Mouse (Mus musculus): ENCODE results near the gene Akap11. TPM values are rescaled to one million over a fixed set of nuclear protein-coding genes. Genes with fewer than 3 reads are reported as not detected.

Gene Akap11
- polyA plus RNA-seq, 1 experiment from 2014 or later, result 19.0 TPM

- WGBS, result 87% methylated on average over 3 of the region's 3 CpGs
- Histone ChIP-seq H3K27ac (ENCODE audit: low read length) (no peak overlapping the region), H3K9ac (replicated peaks; ENCODE audit: low read depth, low read length) (no peak overlapping the region), H3K4me3 (ENCODE audit: low read depth, low read length) (no peak overlapping the region), H3K27me3 (ENCODE audit: control insufficient read depth, insufficient read depth, low read length) (no peaks in the 10 kb centered on the region), H3K36me3 (ENCODE audit: control insufficient read depth, insufficient read depth, low read length) (peaks cover 6% of the 10 kb centered on the region), H3K4me1 (ENCODE audit: control insufficient read depth, insufficient read depth, low read length) (peaks cover 14% of the 10 kb centered on the region), H3K4me2 (replicated peaks; ENCODE audit: low read depth, low read length) (no peak overlapping the region), H3K9me3 (ENCODE audit: control insufficient read depth, low read depth, low read length) (no peaks in the 10 kb centered on the region)
- peak; percentile 46; the same call in 1 of the 2 replicates for ATAC-seq (ENCODE audit: insufficient number of reproducible peaks, insufficient read depth, low FRiP score, low read depth)
Measured at GRCm38 (mm10) chr14:78525611-78526457, 10.8 kb downstream of the Akap11 start.

DNA sequence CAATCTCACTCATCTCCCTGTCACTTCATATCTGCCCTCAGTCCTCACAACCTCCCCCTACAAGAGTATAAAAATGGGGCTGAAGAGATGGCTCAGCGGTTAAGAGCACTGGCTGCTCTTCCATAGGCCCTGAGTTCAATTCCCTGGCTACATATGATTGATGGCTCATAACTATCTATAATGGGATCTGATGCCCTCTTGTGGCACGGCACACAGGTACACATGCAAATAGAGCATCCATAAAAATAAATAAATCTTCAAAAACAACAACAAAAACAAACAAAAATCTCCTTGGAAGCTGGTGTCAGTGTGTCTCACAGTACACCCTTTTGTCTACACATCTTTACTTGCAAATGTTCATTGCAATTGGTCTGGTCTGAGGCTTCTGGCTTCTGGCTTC, 11.5 kb downstream of the Akap11 start:
- no peaks in the 10 kb centered on the region for H3K27me3 ChIP-seq (ENCODE audit: control insufficient read depth, insufficient read depth, low read length)
- no peak overlapping the region for H3K27ac ChIP-seq (ENCODE audit: low read length)
- no peak overlapping the region for H3K4me3 ChIP-seq (ENCODE audit: low read depth, low read length)
- 87% methylated on average over 2 of the region's 2 CpGs for WGBS
- H3K9me3 ChIP-seq (ENCODE audit: control insufficient read depth, low read depth, low read length), result no peaks in the 10 kb centered on the region
- H3K4me1 ChIP-seq (ENCODE audit: control insufficient read depth, insufficient read depth, low read length), result peaks cover 14% of the 10 kb centered on the region
- no peak overlapping the region for H3K4me2 ChIP-seq (replicated peaks; ENCODE audit: low read depth, low read length)
- no peak overlapping the region for H3K9ac ChIP-seq (replicated peaks; ENCODE audit: low read depth, low read length)
- peaks cover 8% of the 10 kb centered on the region for H3K36me3 ChIP-seq (ENCODE audit: control insufficient read depth, insufficient read depth, low read length)
- no peak for ATAC-seq (ENCODE audit: insufficient number of reproducible peaks, insufficient read depth, low FRiP score, low read depth)

- 83% methylated on average over 9 of the region's 9 CpGs for WGBS
- no peak overlapping the region for H3K9ac ChIP-seq (replicated peaks; ENCODE audit: low read depth, low read length)
- H3K4me1 ChIP-seq (ENCODE audit: control insufficient read depth, insufficient read depth, low read length), result no peaks in the 10 kb centered on the region
- no peak overlapping the region for H3K27ac ChIP-seq (ENCODE audit: low read length)
- no peak overlapping the region for H3K4me2 ChIP-seq (replicated peaks; ENCODE audit: low read depth, low read length)
- no peaks in the 10 kb centered on the region for H3K27me3 ChIP-seq (ENCODE audit: control insufficient read depth, insufficient read depth, low read length)
- H3K4me3 ChIP-seq (ENCODE audit: low read depth, low read length), result no peak overlapping the region
- no peaks in the 10 kb centered on the region for H3K9me3 ChIP-seq (ENCODE audit: control insufficient read depth, low read depth, low read length)
- H3K36me3 ChIP-seq (ENCODE audit: control insufficient read depth, insufficient read depth, low read length), result peaks cover 44% of the 10 kb centered on the region
- no peak for ATAC-seq (ENCODE audit: insufficient number of reproducible peaks, insufficient read depth, low FRiP score, low read depth)
Measured at GRCm38 (mm10) chr14:78510713-78511112, 25.9 kb downstream of the Akap11 start.

- Histone ChIP-seq H3K4me3 (ENCODE audit: low read depth, low read length) (no peak overlapping the region), H3K9ac (replicated peaks; ENCODE audit: low read depth, low read length) (no peak overlapping the region), H3K27me3 (ENCODE audit: control insufficient read depth, insufficient read depth, low read length) (no peaks in the 10 kb centered on the region), H3K4me2 (replicated peaks; ENCODE audit: low read depth, low read length) (no peak overlapping the region), H3K4me1 (ENCODE audit: control insufficient read depth, insufficient read depth, low read length) (no peaks in the 10 kb centered on the region), H3K36me3 (ENCODE audit: control insufficient read depth, insufficient read depth, low read length) (peaks cover 44% of the 10 kb centered on the region), H3K9me3 (ENCODE audit: control insufficient read depth, low read depth, low read length) (no peaks in the 10 kb centered on the region), H3K27ac (ENCODE audit: low read length) (no peak overlapping the region)
- no peak for ATAC-seq (ENCODE audit: insufficient number of reproducible peaks, insufficient read depth, low FRiP score, low read depth)
- 92% methylated on average over 6 of the region's 6 CpGs for WGBS
Measured at GRCm38 (mm10) chr14:78509791-78510190, 26.8 kb downstream of the Akap11 start.

DNA sequence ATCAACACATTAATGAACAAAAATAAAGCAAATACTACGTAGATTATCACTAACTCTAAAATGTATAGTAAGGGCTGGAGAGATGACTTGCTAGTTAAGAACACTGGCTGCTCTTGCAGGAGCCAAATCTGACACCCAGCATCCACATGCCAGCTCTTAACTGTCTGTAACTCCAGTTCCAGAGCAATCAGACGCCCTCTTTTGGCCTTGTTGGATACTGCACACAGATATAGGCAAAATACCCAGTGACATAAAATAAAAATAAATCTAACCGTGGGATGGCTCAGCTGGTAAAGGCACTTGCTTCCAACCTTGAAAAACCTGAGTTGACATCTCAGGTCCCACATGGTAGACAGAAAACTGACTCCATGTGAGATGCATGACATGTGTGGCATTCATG, 36.0 kb downstream of the Akap11 start:
- ATAC-seq (ENCODE audit: insufficient number of reproducible peaks, insufficient read depth, low FRiP score, low read depth), result no peak
- no peaks in the 10 kb centered on the region for H3K9me3 ChIP-seq (ENCODE audit: control insufficient read depth, low read depth, low read length)
- H3K36me3 ChIP-seq (ENCODE audit: control insufficient read depth, insufficient read depth, low read length), result peaks cover 14% of the 10 kb centered on the region
- H3K4me1 ChIP-seq (ENCODE audit: control insufficient read depth, insufficient read depth, low read length), result no peaks in the 10 kb centered on the region
- H3K4me3 ChIP-seq (ENCODE audit: low read depth, low read length), result no peak overlapping the region
- H3K27ac ChIP-seq (ENCODE audit: low read length), result no peak overlapping the region
- no peaks in the 10 kb centered on the region for H3K27me3 ChIP-seq (ENCODE audit: control insufficient read depth, insufficient read depth, low read length)
- no peak overlapping the region for H3K4me2 ChIP-seq (replicated peaks; ENCODE audit: low read depth, low read length)
- 78% methylated on average over 3 of the region's 3 CpGs for WGBS
- no peak overlapping the region for H3K9ac ChIP-seq (replicated peaks; ENCODE audit: low read depth, low read length)

DNA sequence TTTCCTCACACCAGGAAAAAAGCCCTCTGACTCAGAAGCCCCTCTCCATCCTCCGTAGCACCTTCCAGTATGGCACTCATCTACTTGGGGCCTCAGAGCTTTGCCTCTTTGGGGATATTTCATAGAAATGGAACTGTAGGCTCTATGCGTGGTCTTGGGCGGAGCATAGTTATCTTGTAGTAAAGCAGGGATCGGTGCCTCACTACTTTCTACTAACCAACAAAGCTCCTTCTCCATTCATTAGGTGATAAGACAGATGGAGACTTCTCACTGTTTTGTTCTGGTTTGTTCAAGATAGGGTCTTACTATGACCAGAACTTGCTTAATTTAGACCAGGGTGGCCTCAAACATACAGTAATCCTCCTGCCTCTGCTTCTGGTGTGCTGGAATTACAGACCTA, 39.9 kb downstream of the Akap11 start:
- no peak for ATAC-seq (ENCODE audit: insufficient number of reproducible peaks, insufficient read depth, low FRiP score, low read depth)
- Histone ChIP-seq H3K36me3 (ENCODE audit: control insufficient read depth, insufficient read depth, low read length) (peaks cover 24% of the 10 kb centered on the region), H3K9ac (replicated peaks; ENCODE audit: low read depth, low read length) (no peak overlapping the region), H3K9me3 (ENCODE audit: control insufficient read depth, low read depth, low read length) (no peaks in the 10 kb centered on the region), H3K4me1 (ENCODE audit: control insufficient read depth, insufficient read depth, low read length) (no peaks in the 10 kb centered on the region), H3K4me2 (replicated peaks; ENCODE audit: low read depth, low read length) (no peak overlapping the region), H3K4me3 (ENCODE audit: low read depth, low read length) (no peak overlapping the region), H3K27me3 (ENCODE audit: control insufficient read depth, insufficient read depth, low read length) (no peaks in the 10 kb centered on the region), H3K27ac (ENCODE audit: low read length) (no peak overlapping the region)
- 92% methylated on average over 4 of the region's 4 CpGs for WGBS

GRCm38 (mm10) chr14:78495241-78495640, 41.4 kb downstream of the Akap11 start:
- Histone ChIP-seq H3K4me1 (ENCODE audit: control insufficient read depth, insufficient read depth, low read length) (no peaks in the 10 kb centered on the region), H3K36me3 (ENCODE audit: control insufficient read depth, insufficient read depth, low read length) (peaks cover 18% of the 10 kb centered on the region), H3K9me3 (ENCODE audit: control insufficient read depth, low read depth, low read length) (no peaks in the 10 kb centered on the region), H3K27me3 (ENCODE audit: control insufficient read depth, insufficient read depth, low read length) (no peaks in the 10 kb centered on the region), H3K4me2 (replicated peaks; ENCODE audit: low read depth, low read length) (no peak overlapping the region), H3K27ac (ENCODE audit: low read length) (no peak overlapping the region), H3K9ac (replicated peaks; ENCODE audit: low read depth, low read length) (no peak overlapping the region), H3K4me3 (ENCODE audit: low read depth, low read length) (no peak overlapping the region)
- WGBS, result 70% methylated on average over 4 of the region's 4 CpGs
- ATAC-seq (ENCODE audit: insufficient number of reproducible peaks, insufficient read depth, low FRiP score, low read depth), result no peak

DNA sequence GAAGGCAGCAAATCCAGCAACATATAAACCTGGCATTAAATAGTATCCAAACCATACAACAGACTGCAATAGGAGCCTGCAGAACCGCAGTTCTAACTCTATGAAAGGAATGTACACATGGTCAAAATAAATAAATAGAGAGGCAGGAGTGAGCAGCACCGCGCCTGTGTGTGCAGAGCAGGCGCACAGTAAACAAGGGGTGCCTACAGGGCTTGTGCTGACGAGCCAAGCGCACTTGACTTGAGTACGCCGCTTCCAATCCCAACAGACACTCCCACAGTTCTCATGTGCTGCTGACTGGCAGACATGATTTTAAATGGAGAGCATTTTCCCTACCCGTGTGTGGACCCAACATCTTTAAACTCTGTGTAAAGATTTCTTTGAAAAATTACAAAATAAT, 44.0 kb downstream of the Akap11 start:
- H3K36me3 ChIP-seq (ENCODE audit: control insufficient read depth, insufficient read depth, low read length), result peaks cover 18% of the 10 kb centered on the region; the same call in 1 of the 2 replicates
- H3K27ac ChIP-seq (ENCODE audit: low read length), result no peak overlapping the region
- H3K27me3 ChIP-seq (ENCODE audit: control insufficient read depth, insufficient read depth, low read length), result no peaks in the 10 kb centered on the region
- ATAC-seq (ENCODE audit: insufficient number of reproducible peaks, insufficient read depth, low FRiP score, low read depth), result no peak
- H3K4me2 ChIP-seq (replicated peaks; ENCODE audit: low read depth, low read length), result no peak overlapping the region
- WGBS, result 59% methylated on average over 9 of the region's 9 CpGs
- no peaks in the 10 kb centered on the region for H3K9me3 ChIP-seq (ENCODE audit: control insufficient read depth, low read depth, low read length)
- H3K4me1 ChIP-seq (ENCODE audit: control insufficient read depth, insufficient read depth, low read length), result no peaks in the 10 kb centered on the region
- H3K4me3 ChIP-seq (ENCODE audit: low read depth, low read length), result no peak overlapping the region
- no peak overlapping the region for H3K9ac ChIP-seq (replicated peaks; ENCODE audit: low read depth, low read length)

DNA sequence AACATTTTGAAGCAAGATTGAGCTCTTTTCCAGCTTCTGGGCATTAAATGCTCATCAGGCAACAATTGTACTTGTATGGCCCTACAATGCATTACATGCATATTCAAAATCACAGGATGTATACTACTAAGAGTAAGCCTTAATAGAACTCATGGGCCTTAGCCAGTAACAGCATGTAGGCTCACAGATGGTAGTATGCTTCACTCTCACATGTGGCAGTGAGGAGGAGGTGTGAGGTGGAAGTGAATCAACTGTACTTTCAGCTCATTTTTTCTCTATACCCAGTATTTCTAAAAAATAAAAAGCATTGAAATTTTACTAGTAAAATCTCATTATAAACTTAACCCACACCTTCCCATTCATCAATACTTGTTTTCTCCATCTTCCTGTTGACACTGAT, 45.2 kb downstream of the Akap11 start:
- no peak overlapping the region for H3K4me2 ChIP-seq (replicated peaks; ENCODE audit: low read depth, low read length)
- H3K4me1 ChIP-seq (ENCODE audit: control insufficient read depth, insufficient read depth, low read length), result no peaks in the 10 kb centered on the region
- peaks cover 14% of the 10 kb centered on the region; the same call in 1 of the 2 replicates for H3K36me3 ChIP-seq (ENCODE audit: control insufficient read depth, insufficient read depth, low read length)
- H3K27me3 ChIP-seq (ENCODE audit: control insufficient read depth, insufficient read depth, low read length), result no peaks in the 10 kb centered on the region
- no peak for ATAC-seq (ENCODE audit: insufficient number of reproducible peaks, insufficient read depth, low FRiP score, low read depth)
- H3K9me3 ChIP-seq (ENCODE audit: control insufficient read depth, low read depth, low read length), result no peaks in the 10 kb centered on the region
- no peak overlapping the region for H3K4me3 ChIP-seq (ENCODE audit: low read depth, low read length)
- no peak overlapping the region for H3K27ac ChIP-seq (ENCODE audit: low read length)
- no peak overlapping the region for H3K9ac ChIP-seq (replicated peaks; ENCODE audit: low read depth, low read length)
